Mouse (Mus musculus) ovary, adult 18-20 months (tissue): ENCODE measurements around the gene Tmem170.

Source experiments
- DNase-seq: peaks from one replicate; pipeline ENCODE4 v3.0.0; 2022; ENCODE audit warnings: low spot score, mixed read lengths

Gene Tmem170

DNA sequence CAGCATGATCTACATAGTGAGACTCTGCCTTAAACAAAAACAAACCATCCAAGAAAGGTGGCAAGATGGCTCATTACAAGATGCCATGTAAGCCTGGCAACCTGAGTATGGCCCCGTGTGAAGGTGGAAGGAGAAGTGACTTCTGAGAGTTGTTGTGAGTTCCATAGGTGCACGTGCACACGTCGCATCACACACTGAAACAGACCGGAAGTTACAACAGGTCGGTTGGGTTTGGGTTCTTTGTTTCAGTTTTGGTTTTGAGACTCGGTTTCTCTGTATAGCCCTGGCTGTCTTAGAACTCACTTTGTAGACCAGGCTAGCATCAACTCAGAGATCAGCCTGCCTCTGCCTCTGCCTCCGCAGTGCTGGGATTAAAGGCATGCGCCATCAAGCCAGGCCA, 62.7 kb downstream of the Tmem170 start:
- DNase-seq = no peak
